Mouse (Mus musculus): ENCODE data around the gene Cadps2.

Cadps2 gene

DNA sequence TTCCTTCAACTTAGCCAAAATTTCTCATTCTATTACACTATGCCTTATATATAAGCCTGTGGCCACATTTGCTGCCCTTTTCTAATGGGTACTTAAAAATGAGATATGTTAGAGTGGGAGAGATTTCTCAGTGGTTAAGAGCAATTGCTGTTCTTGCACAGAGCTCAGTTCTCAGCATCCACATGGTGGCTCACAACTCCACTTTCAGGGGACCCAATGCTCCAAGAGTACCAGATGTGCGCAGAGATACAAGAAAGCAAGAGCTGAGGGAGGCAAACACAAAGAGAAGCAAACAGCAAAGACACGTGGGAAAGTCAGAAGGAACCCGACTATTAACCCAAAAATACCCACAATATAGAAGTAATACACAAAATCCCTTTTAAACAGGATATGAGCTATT is 77.0 kb downstream of the Cadps2 start:
- no peak for DNase-seq (ENCODE audit: low read depth, low spot score)

GRCm38 (mm10) chr6:23758249-23758648 is 81.0 kb downstream of the Cadps2 start:
- no peak for DNase-seq (ENCODE audit: low read depth, low spot score)

- no peak for DNase-seq (ENCODE audit: low read depth, low spot score)
These were observed 90.4 kb downstream of the Cadps2 start for GRCm38 (mm10) chr6:23748823-23749222.

DNA sequence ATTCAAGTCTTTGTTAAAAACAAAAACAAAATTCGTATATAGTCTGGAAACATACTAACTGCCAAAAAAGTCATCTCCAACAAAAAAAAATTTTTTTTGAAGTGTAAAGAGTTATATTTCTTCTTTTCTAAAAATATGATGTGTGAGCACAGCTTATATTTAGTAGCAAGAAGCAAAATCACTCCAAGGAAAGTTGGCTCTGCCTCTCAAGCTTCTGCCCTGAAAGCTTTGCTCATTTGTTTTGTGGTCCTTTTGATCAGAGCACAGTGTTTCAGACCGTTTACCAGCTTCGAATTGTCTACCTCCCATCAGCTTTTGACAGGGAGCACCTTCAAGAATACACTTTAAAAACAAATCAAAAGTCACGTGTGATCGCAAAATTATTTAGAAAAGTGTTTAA is 99.2 kb downstream of the Cadps2 start:
- DNase-seq (ENCODE audit: low read depth, low spot score), result no peak

GRCm38 (mm10) chr6:23732750-23733149 is 106.5 kb downstream of the Cadps2 start:
- DNase-seq (ENCODE audit: low read depth, low spot score), result no peak

DNA sequence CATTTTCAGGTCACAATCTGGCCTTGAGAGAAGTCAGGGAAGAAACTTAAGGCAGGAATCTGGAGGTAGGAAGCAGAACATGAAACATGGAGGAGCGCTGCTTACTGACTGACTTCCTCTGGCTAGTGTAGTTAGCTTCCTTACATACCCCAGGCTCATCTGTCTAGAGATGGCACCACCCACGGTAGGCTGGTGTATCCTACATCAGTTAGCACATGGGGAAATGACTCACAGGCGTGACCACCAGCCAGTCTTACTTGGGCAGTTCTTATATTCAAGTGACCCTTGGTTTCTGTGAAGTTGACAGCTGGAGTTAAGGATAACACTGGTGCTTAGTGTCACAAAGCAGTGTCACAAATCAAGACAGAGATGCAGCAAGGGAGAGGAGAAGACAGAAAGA is 110.6 kb downstream of the Cadps2 start:
- no peak for DNase-seq (ENCODE audit: low read depth, low spot score)

- no peak for DNase-seq (ENCODE audit: low read depth, low spot score)
These were observed 115.5 kb downstream of the Cadps2 start for GRCm38 (mm10) chr6:23723697-23724096.

GRCm38 (mm10) chr6:23720401-23720800 is 118.8 kb downstream of the Cadps2 start:
- no peak for DNase-seq (ENCODE audit: low read depth, low spot score)

DNA sequence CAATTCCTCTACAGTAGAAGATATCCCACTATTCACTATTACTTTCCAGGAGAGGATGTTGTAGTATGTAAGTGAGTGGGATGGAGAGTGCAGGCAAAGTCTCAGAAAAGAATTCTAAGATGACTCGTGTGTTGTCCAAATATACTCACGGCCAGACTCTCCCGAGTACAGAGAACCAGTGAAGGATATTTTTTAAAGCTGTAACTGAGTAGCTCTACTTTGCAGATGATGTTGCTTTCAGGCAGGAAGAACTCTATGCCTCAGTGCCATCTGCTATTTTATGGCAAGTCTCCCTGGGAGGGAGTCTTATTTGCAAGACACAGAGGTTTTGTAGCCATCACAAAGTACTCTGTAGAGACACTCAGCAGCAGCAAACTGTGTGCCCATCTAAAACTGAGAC is 131.7 kb downstream of the Cadps2 start:
- DNase-seq (ENCODE audit: low read depth, low spot score), result no peak

- DNase-seq (ENCODE audit: low read depth, low spot score), result no peak
These were observed 138.3 kb downstream of the Cadps2 start for GRCm38 (mm10) chr6:23700879-23701278.

DNA sequence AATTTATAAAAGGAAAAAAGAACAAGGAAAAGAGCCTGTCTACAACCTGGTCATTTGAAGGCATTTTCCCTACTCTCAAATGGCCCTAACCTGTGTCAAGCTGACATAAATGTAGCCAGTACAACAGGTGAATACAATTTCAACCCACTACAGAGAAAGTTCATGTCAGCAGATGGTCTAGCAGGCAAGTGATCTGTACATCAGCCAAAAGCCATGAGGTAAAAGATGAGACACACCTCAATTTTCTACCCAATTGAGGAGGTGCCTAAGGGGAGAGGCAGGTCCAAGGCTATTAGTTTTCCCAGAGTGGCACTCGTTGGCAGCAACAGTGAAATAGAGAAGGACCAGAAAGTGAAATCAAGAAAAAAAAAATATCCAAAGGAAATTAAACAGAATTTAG is 161.0 kb downstream of the Cadps2 start:
- no peak for DNase-seq (ENCODE audit: low read depth, low spot score)

GRCm38 (mm10) chr6:23655036-23655435 is 184.2 kb downstream of the Cadps2 start, which contains the start of gene Rnf148:
TSS of gene Rnf148 (minus strand) at chr6:23655136.
- no peak for DNase-seq (ENCODE audit: low read depth, low spot score)

DNA sequence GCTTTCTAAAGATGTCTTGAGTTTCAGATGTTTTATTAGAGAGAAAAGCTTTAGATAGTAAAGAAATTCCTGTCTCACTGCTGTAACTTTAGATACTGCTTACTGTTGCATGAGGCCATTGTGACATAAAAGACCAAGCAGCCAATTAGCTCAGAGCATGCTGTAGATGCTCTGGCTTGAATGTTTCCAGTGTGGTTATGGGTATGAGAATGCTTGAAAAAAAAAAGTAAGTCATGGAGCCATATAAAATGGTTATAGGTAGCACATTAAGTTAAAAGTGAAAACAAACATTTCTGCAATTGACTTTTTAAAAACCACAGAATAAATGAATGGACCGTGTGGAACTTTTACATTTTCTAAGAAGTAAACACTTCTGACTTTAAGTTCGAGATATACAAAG is 189.0 kb downstream of the Cadps2 start, which contains the start of gene Rnf133:
TSS of gene Rnf133 (minus strand) at position 101 of the 400 bp plus-strand sequence.
- DNase-seq (ENCODE audit: low read depth, low spot score), result no peak

DNA sequence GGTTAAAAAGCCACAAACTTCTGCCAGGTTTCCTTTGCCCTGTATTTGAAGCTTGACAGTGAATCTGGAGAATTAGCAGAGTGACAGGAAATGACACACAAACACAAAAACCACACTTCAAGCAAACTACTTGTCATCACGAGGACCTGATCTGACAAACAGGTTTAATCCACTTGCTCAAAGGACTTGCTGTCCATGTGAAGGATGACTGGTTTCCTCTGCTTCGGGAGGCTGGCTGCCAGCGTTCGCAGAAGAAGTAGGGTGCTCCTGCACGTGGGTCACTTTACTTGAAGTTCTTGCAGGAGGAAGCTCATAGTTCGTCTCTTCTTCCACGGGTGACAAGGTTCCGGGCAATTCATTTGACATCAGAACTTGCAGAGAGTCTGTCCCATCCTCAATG is 190.5 kb downstream of the Cadps2 start:
- DNase-seq (ENCODE audit: low read depth, low spot score), result no peak

DNA sequence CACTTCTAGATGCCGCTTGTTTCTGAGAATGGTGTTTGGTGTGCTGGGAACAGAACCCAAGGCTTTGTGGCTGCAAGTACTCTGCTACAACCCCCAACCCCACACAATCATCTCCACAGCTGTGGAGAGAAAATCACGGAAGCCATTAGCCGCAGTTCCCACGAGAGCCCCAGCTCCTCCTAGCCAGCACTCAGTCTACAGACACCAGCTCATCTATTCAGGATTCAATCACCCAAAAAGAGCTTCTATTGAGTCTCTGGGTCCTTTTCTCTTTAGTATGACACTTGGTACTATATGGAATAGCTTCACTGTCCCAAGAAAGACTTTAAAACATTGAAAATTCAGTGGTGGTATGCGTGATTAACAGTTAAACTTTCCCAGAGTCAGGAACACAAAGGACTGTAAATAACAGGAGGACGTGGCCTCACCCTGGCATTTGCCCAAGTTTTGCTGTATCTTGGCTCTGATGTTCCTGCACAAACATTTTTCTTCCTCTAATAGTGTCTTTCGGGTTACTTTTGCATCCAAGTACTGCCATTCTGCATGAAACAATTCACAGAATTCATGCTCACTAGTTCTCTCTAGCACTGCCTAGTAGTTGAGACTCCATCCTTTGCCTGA is 191.5 kb downstream of the Cadps2 start:
- no peak for DNase-seq (ENCODE audit: low read depth, low spot score)

- DNase-seq (ENCODE audit: low read depth, low spot score), result no peak
These were observed 202.1 kb downstream of the Cadps2 start for GRCm38 (mm10) chr6:23637081-23637480.

DNA sequence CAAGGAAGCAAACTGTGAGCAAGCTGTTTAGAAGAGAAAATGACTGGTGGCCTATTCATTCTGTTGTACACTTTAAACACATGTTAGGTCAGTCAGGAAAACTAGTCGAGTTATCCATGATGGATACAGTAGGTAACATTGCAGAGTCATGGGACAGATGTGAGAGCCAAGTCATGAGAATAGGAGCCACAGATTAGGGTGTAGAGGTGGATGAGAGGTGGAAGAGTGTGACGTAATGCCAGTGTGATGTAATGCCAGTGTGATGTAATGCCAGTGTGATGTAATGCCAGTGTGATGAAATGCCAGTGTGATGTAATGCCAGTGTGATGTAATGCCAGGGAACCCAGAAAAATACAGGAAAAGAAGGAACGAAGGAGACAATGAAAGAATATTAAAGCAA is 204.0 kb downstream of the Cadps2 start:
- no peak for DNase-seq (ENCODE audit: low read depth, low spot score)

DNA sequence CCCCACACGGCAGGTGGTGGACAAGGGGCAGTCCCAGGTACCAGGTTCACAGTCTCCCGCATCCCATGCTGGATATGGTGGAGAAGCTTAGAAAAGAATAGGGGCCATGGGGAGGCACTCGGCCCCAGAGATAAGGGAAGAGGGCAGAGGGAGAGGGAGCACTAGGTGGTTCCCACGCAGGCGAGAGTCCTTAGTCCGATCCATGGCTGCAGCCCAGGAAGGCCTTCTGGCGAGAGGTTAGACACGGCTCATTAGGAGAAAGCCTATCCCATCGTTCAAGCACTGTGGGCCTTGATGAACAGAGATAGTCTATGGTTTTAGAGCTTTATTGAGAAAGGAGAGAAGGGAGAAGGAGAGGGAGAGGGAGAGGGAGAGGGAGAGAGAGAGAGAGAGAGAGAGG is 205.2 kb downstream of the Cadps2 start:
- DNase-seq (ENCODE audit: low read depth, low spot score), result no peak

DNA sequence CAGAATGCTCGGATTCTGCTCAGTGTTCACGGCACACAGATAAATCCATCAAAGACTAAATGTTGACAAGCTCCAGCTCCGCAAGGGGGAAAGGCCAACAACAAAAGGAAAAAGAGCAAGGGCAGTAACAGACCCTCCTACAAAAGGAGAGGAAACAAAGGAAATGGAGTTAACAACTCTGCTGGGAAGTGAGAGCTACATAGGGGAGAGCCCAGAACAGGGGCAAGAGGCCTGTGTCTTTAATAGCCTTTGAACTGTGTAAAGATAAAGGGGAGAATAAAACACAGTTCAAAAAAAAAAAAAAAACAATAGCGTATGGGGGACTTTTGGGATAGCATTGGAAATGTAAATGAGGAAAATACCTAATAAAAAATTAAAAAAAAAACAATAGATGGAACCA is 208.8 kb downstream of the Cadps2 start:
- DNase-seq (ENCODE audit: low read depth, low spot score), result no peak

GRCm38 (mm10) chr6:23575102-23575501 is 264.1 kb downstream of the Cadps2 start:
- DNase-seq (ENCODE audit: low read depth, low spot score), result no peak

GRCm38 (mm10) chr6:23573750-23574149 is 265.5 kb downstream of the Cadps2 start:
- DNase-seq (ENCODE audit: low read depth, low spot score), result no peak

GRCm38 (mm10) chr6:23572401-23572800 is 266.8 kb downstream of the Cadps2 start:
- no peak for DNase-seq (ENCODE audit: low read depth, low spot score)

GRCm38 (mm10) chr6:23569686-23570085 is 269.5 kb downstream of the Cadps2 start:
- no peak for DNase-seq (ENCODE audit: low read depth, low spot score)

DNA sequence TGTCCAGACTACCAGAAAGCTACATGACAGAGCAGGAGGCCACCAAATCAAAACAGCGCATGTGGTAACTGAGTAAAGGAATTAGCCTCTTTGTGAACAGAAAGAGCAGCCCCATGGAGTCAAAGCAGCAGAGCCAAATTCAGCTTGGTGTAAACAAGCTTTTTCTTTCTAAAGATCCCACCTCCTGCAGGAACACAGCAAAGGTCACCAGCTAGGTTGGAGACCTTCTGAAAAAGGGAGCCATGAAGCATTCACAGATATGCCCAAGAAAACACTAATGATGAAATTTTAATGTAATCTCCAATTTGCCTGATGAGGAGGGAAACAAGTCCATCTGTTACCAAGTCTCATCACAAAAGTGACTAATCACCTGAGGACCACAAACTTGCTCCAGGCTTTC is 270.5 kb downstream of the Cadps2 start:
- DNase-seq (ENCODE audit: low read depth, low spot score), result no peak
